11 mouse cellular contexts compared by ENCODE assay signal in genomic region chr15:27583620-27584019, GRCm38 (mm10).
"Had no signal": no experiment of that assay in that cellular context is flagged by ENCODE, and none has a peak within 500 bp of the region (broad histone marks: within the 10 kb centered on the region; RNA-seq: fewer than 3 reads in every experiment).

No protein-coding gene starts in this region.

- H3K27ac ChIP-seq: limb, embryonic 10.5 days; limb, embryonic 13.5 days; liver, embryonic 12.5 days; liver, embryonic 15.5 days; lung, embryonic 15.5 days; midbrain, embryonic 10.5 days; midbrain, embryonic 13.5 days; neural tube, embryonic 13.5 days had no signal

- H3K4me3 ChIP-seq: limb, embryonic 10.5 days; limb, embryonic 13.5 days; liver, embryonic 12.5 days; liver, embryonic 15.5 days; lung, embryonic 15.5 days; megakaryocyte, embryonic 14.5 days; midbrain, embryonic 10.5 days; midbrain, embryonic 13.5 days; myocyte; neural tube, embryonic 13.5 days had no signal

- DNase-seq: thymus, adult 18-20 months had no signal
